Mouse (Mus musculus): Measurements from ENCODE around the gene Specc1. TPM values are rescaled to one million over a fixed set of nuclear protein-coding genes. Genes with fewer than 3 reads are reported as not detected.

Specc1 gene
- total and polyA plus RNA-seq, 2 experiments from 2014 or later = 12.8 to 25.0 TPM

- no peak overlapping the region for H3K9ac ChIP-seq (replicated peaks; ENCODE audit: low read length, poor library complexity, severe bottlenecking)
- TF ChIP-seq CTCF (IDR thresholded peaks at IDR 0.05) = no peak
- no peak overlapping the region for H3K27ac ChIP-seq (ENCODE audit: low read depth, low read length)
- DNase-seq (ENCODE audit: low spot score) = no peak
- H3K4me3 ChIP-seq (ENCODE audit: low read depth, low read length) = no peak overlapping the region
- ATAC-seq (ENCODE audit: low FRiP score) = no peak
- no peaks in the 10 kb centered on the region for H3K4me1 ChIP-seq (ENCODE audit: insufficient read depth, low read length)
- WGBS = 88% methylated on average over 2 of the region's 2 CpGs
- no peaks in the 10 kb centered on the region for H3K36me3 ChIP-seq (ENCODE audit: insufficient read depth, low read length)
- H3K9me3 ChIP-seq (ENCODE audit: low read length) = no peaks in the 10 kb centered on the region
- no peak overlapping the region for H3K4me2 ChIP-seq (ENCODE audit: low read depth, low read length, poor library complexity, severe bottlenecking)
- no peaks in the 10 kb centered on the region for H3K27me3 ChIP-seq (ENCODE audit: insufficient read depth, low read length)
These were observed 69.2 kb downstream of the Specc1 start for GRCm38 (mm10) chr11:62025770-62026169.

DNA sequence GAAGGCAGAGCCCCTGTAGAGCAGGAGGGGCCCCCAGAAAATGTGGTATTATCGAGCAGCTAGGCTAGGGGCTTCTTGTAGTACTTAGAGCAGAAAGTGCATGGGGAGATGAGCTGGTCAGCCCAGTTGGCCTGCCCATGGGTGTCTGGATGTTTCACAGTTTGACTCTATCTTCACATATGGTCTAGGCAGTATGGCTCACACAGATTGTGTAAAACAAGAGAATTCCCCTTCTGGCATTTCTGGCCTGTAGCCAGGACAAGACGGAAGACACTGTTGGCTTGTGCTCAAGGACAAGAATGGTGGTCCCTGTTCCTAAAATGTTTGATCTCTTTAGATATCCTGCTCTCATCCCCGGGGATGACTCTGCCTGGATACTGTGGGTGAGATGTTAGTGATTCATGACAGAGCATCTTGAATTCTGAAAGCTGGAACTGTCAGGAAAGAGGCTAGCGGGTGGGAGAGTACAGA, 69.8 kb downstream of the Specc1 start:
- no peak overlapping the region for H3K9ac ChIP-seq (replicated peaks; ENCODE audit: low read length, poor library complexity, severe bottlenecking)
- 70% methylated on average over 4 of the region's 4 CpGs for WGBS
- H3K27me3 ChIP-seq (ENCODE audit: insufficient read depth, low read length) = no peaks in the 10 kb centered on the region
- no peak for ATAC-seq (ENCODE audit: low FRiP score)
- H3K4me3 ChIP-seq (ENCODE audit: low read depth, low read length) = no peak overlapping the region
- peak; percentile 56 for DNase-seq (ENCODE audit: low spot score)
- no peak overlapping the region for H3K27ac ChIP-seq (ENCODE audit: low read depth, low read length)
- no peaks in the 10 kb centered on the region for H3K9me3 ChIP-seq (ENCODE audit: low read length)
- H3K36me3 ChIP-seq (ENCODE audit: insufficient read depth, low read length) = no peaks in the 10 kb centered on the region
- no peaks in the 10 kb centered on the region for H3K4me1 ChIP-seq (ENCODE audit: insufficient read depth, low read length)
- H3K4me2 ChIP-seq (ENCODE audit: low read depth, low read length, poor library complexity, severe bottlenecking) = no peak overlapping the region
- no peak for TF ChIP-seq CTCF (IDR thresholded peaks at IDR 0.05)

GRCm38 (mm10) chr11:62027271-62027670, 70.7 kb downstream of the Specc1 start:
- Histone ChIP-seq H3K4me3 (ENCODE audit: low read depth, low read length) (no peak overlapping the region), H3K9me3 (ENCODE audit: low read length) (no peaks in the 10 kb centered on the region), H3K9ac (replicated peaks; ENCODE audit: low read length, poor library complexity, severe bottlenecking) (no peak overlapping the region), H3K27ac (ENCODE audit: low read depth, low read length) (peak overlapping the region; percentile 55), H3K36me3 (ENCODE audit: insufficient read depth, low read length) (no peaks in the 10 kb centered on the region), H3K4me2 (ENCODE audit: low read depth, low read length, poor library complexity, severe bottlenecking) (no peak overlapping the region), H3K27me3 (ENCODE audit: insufficient read depth, low read length) (no peaks in the 10 kb centered on the region), H3K4me1 (ENCODE audit: insufficient read depth, low read length) (no peaks in the 10 kb centered on the region)
- 57% methylated on average over 6 of the region's 6 CpGs for WGBS
- DNase-seq (ENCODE audit: low spot score) (no peak), ATAC-seq (ENCODE audit: low FRiP score) (no peak)
- no peak for TF ChIP-seq CTCF (IDR thresholded peaks at IDR 0.05)

- 55% methylated on average over 2 of the region's 2 CpGs for WGBS
- no peaks in the 10 kb centered on the region for H3K4me1 ChIP-seq (ENCODE audit: insufficient read depth, low read length)
- ATAC-seq (ENCODE audit: low FRiP score) = no peak
- H3K4me3 ChIP-seq (ENCODE audit: low read depth, low read length) = no peak overlapping the region
- DNase-seq (ENCODE audit: low spot score) = no peak
- H3K27ac ChIP-seq (ENCODE audit: low read depth, low read length) = peak overlapping the region; percentile 55
- no peaks in the 10 kb centered on the region for H3K36me3 ChIP-seq (ENCODE audit: insufficient read depth, low read length)
- no peak overlapping the region for H3K4me2 ChIP-seq (ENCODE audit: low read depth, low read length, poor library complexity, severe bottlenecking)
- no peaks in the 10 kb centered on the region for H3K9me3 ChIP-seq (ENCODE audit: low read length)
- H3K27me3 ChIP-seq (ENCODE audit: insufficient read depth, low read length) = no peaks in the 10 kb centered on the region
- no peak overlapping the region for H3K9ac ChIP-seq (replicated peaks; ENCODE audit: low read length, poor library complexity, severe bottlenecking)
- TF ChIP-seq CTCF (IDR thresholded peaks at IDR 0.05) = no peak
These were observed 71.1 kb downstream of the Specc1 start for GRCm38 (mm10) chr11:62027705-62028104.

DNA sequence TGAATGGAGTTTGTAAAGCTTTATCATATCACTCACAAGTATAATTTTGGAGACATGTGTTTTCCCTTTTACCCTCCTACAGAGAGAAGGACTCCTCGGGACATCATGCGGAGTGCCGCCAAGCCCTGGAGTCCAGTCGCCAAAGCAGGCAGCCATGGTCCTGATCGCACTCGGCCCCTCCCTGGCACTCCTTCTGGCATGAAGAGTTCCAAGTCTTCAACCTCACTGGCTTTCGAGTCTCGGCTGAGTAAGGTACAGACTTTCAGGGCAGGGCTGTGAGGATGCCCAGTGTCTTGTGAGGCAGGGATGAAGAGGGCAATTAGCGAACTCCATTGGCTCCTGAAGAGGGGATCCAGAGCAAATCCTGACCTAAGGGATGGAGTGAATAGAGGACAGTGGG, 72.6 kb downstream of the Specc1 start:
- Histone ChIP-seq H3K36me3 (ENCODE audit: insufficient read depth, low read length) (no peaks in the 10 kb centered on the region), H3K4me3 (ENCODE audit: low read depth, low read length) (no peak overlapping the region), H3K9me3 (ENCODE audit: low read length) (no peaks in the 10 kb centered on the region), H3K4me2 (ENCODE audit: low read depth, low read length, poor library complexity, severe bottlenecking) (no peak overlapping the region), H3K27me3 (ENCODE audit: insufficient read depth, low read length) (no peaks in the 10 kb centered on the region), H3K4me1 (ENCODE audit: insufficient read depth, low read length) (no peaks in the 10 kb centered on the region), H3K27ac (ENCODE audit: low read depth, low read length) (no peak overlapping the region), H3K9ac (replicated peaks; ENCODE audit: low read length, poor library complexity, severe bottlenecking) (no peak overlapping the region)
- TF ChIP-seq CTCF (IDR thresholded peaks at IDR 0.05) = no peak
- ATAC-seq (ENCODE audit: low FRiP score) = no peak
- WGBS = 89% methylated on average over 9 of the region's 9 CpGs
- DNase-seq (ENCODE audit: low spot score) = no peak

GRCm38 (mm10) chr11:62034564-62034963, 78.0 kb downstream of the Specc1 start:
- no peak overlapping the region for H3K4me3 ChIP-seq (ENCODE audit: low read depth, low read length)
- DNase-seq (ENCODE audit: low spot score) (no peak), ATAC-seq (ENCODE audit: low FRiP score) (no peak)
- no peak overlapping the region for H3K4me2 ChIP-seq (ENCODE audit: low read depth, low read length, poor library complexity, severe bottlenecking)
- H3K9ac ChIP-seq (replicated peaks; ENCODE audit: low read length, poor library complexity, severe bottlenecking) = no peak overlapping the region
- TF ChIP-seq CTCF (IDR thresholded peaks at IDR 0.05) = no peak
- 79% methylated on average over 6 of the region's 6 CpGs for WGBS
- no peaks in the 10 kb centered on the region for H3K9me3 ChIP-seq (ENCODE audit: low read length)
- no peaks in the 10 kb centered on the region for H3K4me1 ChIP-seq (ENCODE audit: insufficient read depth, low read length)
- H3K27me3 ChIP-seq (ENCODE audit: insufficient read depth, low read length) = no peaks in the 10 kb centered on the region
- H3K36me3 ChIP-seq (ENCODE audit: insufficient read depth, low read length) = no peaks in the 10 kb centered on the region
- H3K27ac ChIP-seq (ENCODE audit: low read depth, low read length) = no peak overlapping the region
